Mouse (Mus musculus) forelimb bud, embryonic 11.5 days (tissue): ENCODE data around the gene Anks6.
A peak's percentile ranks its signal among the peaks of the same experiment; 100 is the strongest.
"Not testable (repeated sequence)": the region's sequence is repeated elsewhere in the genome, so short reads cannot be mapped to it uniquely, and the experiment has no call there.

Experiments used
- DNase-seq: peaks from one replicate; pipeline ENCODE4 v3.0.0-alpha.2; 2012; ENCODE audit warnings: low read depth, low spot score

Anks6 gene

GRCm38 (mm10) chr4:47056791-47057509, at the start of gene Anks6:
TSS of gene Anks6 (minus strand) at chr4:47057427.
- DNase-seq: peak; percentile 65

GRCm38 (mm10) chr4:47103561-47103960, 46.3 kb upstream of the Anks6 start:
- DNase-seq: no peak

GRCm38 (mm10) chr4:47093647-47094046, 36.4 kb upstream of the Anks6 start:
- no peak for DNase-seq

- DNase-seq: no peak
Observed at GRCm38 (mm10) chr4:47093161-47093560, 35.9 kb upstream of the Anks6 start.

- DNase-seq: no peak
Observed at GRCm38 (mm10) chr4:47092387-47093021, 35.3 kb upstream of the Anks6 start.

GRCm38 (mm10) chr4:47091493-47092386, 34.5 kb upstream of the Anks6 start, which contains the start of gene Galnt12:
TSS of gene Galnt12 (plus strand) at chr4:47091909.
- DNase-seq: peak; percentile 21

GRCm38 (mm10) chr4:47088671-47089070, 31.4 kb upstream of the Anks6 start:
- DNase-seq: no peak

- DNase-seq: no peak
Observed at GRCm38 (mm10) chr4:47083824-47084223, 26.6 kb upstream of the Anks6 start.

GRCm38 (mm10) chr4:47080647-47081010, 23.4 kb upstream of the Anks6 start:
- DNase-seq: no peak

GRCm38 (mm10) chr4:47079997-47080646, 22.9 kb upstream of the Anks6 start:
- no peak for DNase-seq

GRCm38 (mm10) chr4:47075054-47075453, 17.8 kb upstream of the Anks6 start:
- no peak for DNase-seq

- DNase-seq: no peak
Observed at GRCm38 (mm10) chr4:47060900-47061299, 3.7 kb upstream of the Anks6 start.

GRCm38 (mm10) chr4:47057510-47058325, 491 bp upstream of the Anks6 start:
- DNase-seq: no peak

- DNase-seq: no peak
Observed at GRCm38 (mm10) chr4:47055570-47056080, 1.6 kb downstream of the Anks6 start.

GRCm38 (mm10) chr4:47055170-47055569, 2.1 kb downstream of the Anks6 start:
- not testable (repeated sequence) for DNase-seq

GRCm38 (mm10) chr4:47051905-47052304, 5.3 kb downstream of the Anks6 start:
- no peak for DNase-seq

- DNase-seq: peak; percentile 20
Observed at GRCm38 (mm10) chr4:47050642-47051381, 6.4 kb downstream of the Anks6 start.

GRCm38 (mm10) chr4:47050167-47050566, 7.1 kb downstream of the Anks6 start:
- peak; percentile 91 for DNase-seq

GRCm38 (mm10) chr4:47049216-47049615, 8.0 kb downstream of the Anks6 start:
- no peak for DNase-seq

- DNase-seq: no peak
Observed at GRCm38 (mm10) chr4:47047765-47048164, 9.5 kb downstream of the Anks6 start.
